Mouse (Mus musculus): ENCODE data around the gene Spata31d1b. TPM values are rescaled to one million over a fixed set of nuclear protein-coding genes. Genes with fewer than 3 reads are reported as not detected.
"Not testable (repeated sequence)": the region's sequence is repeated elsewhere in the genome, so short reads cannot be mapped to it uniquely, and the experiment has no call there.

The Spata31d1b gene
- polyA plus RNA-seq, 1 experiment from 2014 or later, result not detected

- Histone ChIP-seq H3K36me3 (ENCODE audit: insufficient read depth, low read length) (no peaks in the 10 kb centered on the region), H3K27ac (no peak overlapping the region), H3K9ac (ENCODE audit: low read depth, low read length) (no peak overlapping the region), H3K4me1 (replicated peaks; ENCODE audit: insufficient read depth, low read length) (peaks cover 5% of the 10 kb centered on the region; the same call in 1 of the 2 replicates), H3K9me3 (replicated peaks; ENCODE audit: low read length) (no peaks in the 10 kb centered on the region), H3K4me2 (ENCODE audit: low read length) (peak overlapping the region; percentile 34), H3K4me3 (replicated peaks; ENCODE audit: low read depth, low read length) (no peak overlapping the region), H3K27me3 (ENCODE audit: insufficient read depth, low read length) (no peaks in the 10 kb centered on the region)
- ATAC-seq (replicated peaks; ENCODE audit: low FRiP score, low read depth) (no peak), DNase-seq (ENCODE audit: low spot score) (no peak)
- TF ChIP-seq CTCF (IDR thresholded peaks at IDR 0.05; ENCODE audit: low read depth), result no peak
- 33% methylated on average over 29 of the region's 29 CpGs for WGBS
These were observed 14.2 kb downstream of the Spata31d1b start for GRCm38 (mm10) chr13:59726139-59726867.

- WGBS, result 24% methylated on average over 7 of the region's 7 CpGs
- ATAC-seq (replicated peaks; ENCODE audit: low FRiP score, low read depth) (peak; percentile 86), DNase-seq (ENCODE audit: low spot score) (peak; percentile 94)
- no peak overlapping the region for H3K27ac ChIP-seq
- no peaks in the 10 kb centered on the region for H3K9me3 ChIP-seq (replicated peaks; ENCODE audit: low read length)
- no peaks in the 10 kb centered on the region for H3K36me3 ChIP-seq (ENCODE audit: insufficient read depth, low read length)
- no peak overlapping the region for H3K4me2 ChIP-seq (ENCODE audit: low read length)
- H3K4me3 ChIP-seq (replicated peaks; ENCODE audit: low read depth, low read length), result no peak overlapping the region
- peak; percentile 97 for TF ChIP-seq CTCF (IDR thresholded peaks at IDR 0.05; ENCODE audit: low read depth)
- peaks cover 5% of the 10 kb centered on the region; the same call in 1 of the 2 replicates for H3K4me1 ChIP-seq (replicated peaks; ENCODE audit: insufficient read depth, low read length)
- no peaks in the 10 kb centered on the region for H3K27me3 ChIP-seq (ENCODE audit: insufficient read depth, low read length)
- H3K9ac ChIP-seq (ENCODE audit: low read depth, low read length), result no peak overlapping the region
These were observed 16.5 kb downstream of the Spata31d1b start for GRCm38 (mm10) chr13:59728378-59729093.

- H3K27me3 ChIP-seq (ENCODE audit: insufficient read depth, low read length), result no peaks in the 10 kb centered on the region
- H3K4me2 ChIP-seq (ENCODE audit: low read length), result no peak within 1 kb of the TSS
- 40% methylated on average over 7 of the region's 7 CpGs for WGBS
- H3K9me3 ChIP-seq (replicated peaks; ENCODE audit: low read length), result no peaks in the 10 kb centered on the region
- ATAC-seq (replicated peaks; ENCODE audit: low FRiP score, low read depth) (no peak), DNase-seq (ENCODE audit: low spot score) (no peak)
- no peaks in the 10 kb centered on the region for H3K36me3 ChIP-seq (ENCODE audit: insufficient read depth, low read length)
- H3K4me3 ChIP-seq (replicated peaks; ENCODE audit: low read depth, low read length), result no peak within 1 kb of the TSS
- no peak within 1 kb of the TSS for H3K9ac ChIP-seq (ENCODE audit: low read depth, low read length)
- TF ChIP-seq CTCF (IDR thresholded peaks at IDR 0.05; ENCODE audit: low read depth), result no peak
- H3K4me1 ChIP-seq (replicated peaks; ENCODE audit: insufficient read depth, low read length), result no peaks in the 10 kb centered on the region
- no peak within 1 kb of the TSS for H3K27ac ChIP-seq
These were observed 19.6 kb downstream of the Spata31d1b start, which contains the start of gene Spata31d1d for GRCm38 (mm10) chr13:59731652-59732051. Gene Spata31d1d (minus strand): TSS chr13:59731752.

- Histone ChIP-seq H3K4me2 (ENCODE audit: low read length) (no peak overlapping the region), H3K36me3 (ENCODE audit: insufficient read depth, low read length) (no peaks in the 10 kb centered on the region), H3K4me1 (replicated peaks; ENCODE audit: insufficient read depth, low read length) (no peaks in the 10 kb centered on the region), H3K4me3 (replicated peaks; ENCODE audit: low read depth, low read length) (no peak overlapping the region), H3K9ac (ENCODE audit: low read depth, low read length) (no peak overlapping the region), H3K27ac (no peak overlapping the region), H3K27me3 (ENCODE audit: insufficient read depth, low read length) (no peaks in the 10 kb centered on the region), H3K9me3 (replicated peaks; ENCODE audit: low read length) (no peaks in the 10 kb centered on the region)
- DNase-seq (ENCODE audit: low spot score) (no peak), ATAC-seq (replicated peaks; ENCODE audit: low FRiP score, low read depth) (no peak)
- WGBS, result 91% methylated on average over 2 of the region's 4 CpGs
- no peak for TF ChIP-seq CTCF (IDR thresholded peaks at IDR 0.05; ENCODE audit: low read depth)
These were observed 21.9 kb downstream of the Spata31d1b start for GRCm38 (mm10) chr13:59733936-59734335.

- not testable (repeated sequence) for H3K4me3 ChIP-seq (replicated peaks; ENCODE audit: low read depth, low read length); H3K9me3 ChIP-seq (replicated peaks; ENCODE audit: low read length); DNase-seq (ENCODE audit: low spot score); H3K4me2 ChIP-seq (ENCODE audit: low read length); ATAC-seq (replicated peaks; ENCODE audit: low FRiP score, low read depth); H3K36me3 ChIP-seq (ENCODE audit: insufficient read depth, low read length); H3K4me1 ChIP-seq (replicated peaks; ENCODE audit: insufficient read depth, low read length); H3K27ac ChIP-seq; H3K9ac ChIP-seq (ENCODE audit: low read depth, low read length); H3K27me3 ChIP-seq (ENCODE audit: insufficient read depth, low read length)
- 30% methylated on average over 6 of the region's 6 CpGs for WGBS
These were observed 22.3 kb downstream of the Spata31d1b start for GRCm38 (mm10) chr13:59734347-59734746.

- Histone ChIP-seq H3K9ac (ENCODE audit: low read depth, low read length) (no peak overlapping the region), H3K4me3 (replicated peaks; ENCODE audit: low read depth, low read length) (no peak overlapping the region), H3K27ac (no peak overlapping the region), H3K9me3 (replicated peaks; ENCODE audit: low read length) (no peaks in the 10 kb centered on the region), H3K27me3 (ENCODE audit: insufficient read depth, low read length) (no peaks in the 10 kb centered on the region), H3K4me1 (replicated peaks; ENCODE audit: insufficient read depth, low read length) (no peaks in the 10 kb centered on the region), H3K36me3 (ENCODE audit: insufficient read depth, low read length) (no peaks in the 10 kb centered on the region), H3K4me2 (ENCODE audit: low read length) (no peak overlapping the region)
- WGBS, result 27% methylated on average over 3 of the region's 3 CpGs
- TF ChIP-seq CTCF (IDR thresholded peaks at IDR 0.05; ENCODE audit: low read depth), result peak; percentile 55; the same call in 1 of the 2 replicates
- ATAC-seq (replicated peaks; ENCODE audit: low FRiP score, low read depth) (no peak; the same call in 1 of the 2 replicates), DNase-seq (ENCODE audit: low spot score) (peak; percentile 83)
These were observed 23.1 kb downstream of the Spata31d1b start for GRCm38 (mm10) chr13:59735190-59735589.

All from kidney, postnatal 0 days (tissue).